Mouse (Mus musculus) midbrain, embryonic 11.5 days (tissue): ENCODE measurements at regions not wholly inside any gene's neighbourhood (a gene's known extent, or its start where the extent isn't known, plus 50 kb on each side); places are given as distances from the start of the nearest gene placed in this dataset.
A peak's percentile ranks its signal among the peaks of the same experiment; 100 is the strongest.

Experiments used
- ATAC-seq: fragments of 200-750 bp; cut with Nextera tagmentation; 2 replicates; pipeline ENCODE4 v1.8.0; 2017; ENCODE audit warnings: moderate TSS enrichment, moderate library complexity; ENCODE audit not compliant: low FRiP score
- DNase-seq: peaks from one replicate; pipeline ENCODE4 v3.0.0; 2015; ENCODE audit warnings: low spot score; ENCODE audit errors: missing footprints
- H3K27ac ChIP-seq: fragments of 300-500 bp; sonication (generic); 2 replicates; pipeline ENCODE4 v1.5.1; 2014; ENCODE audit warnings: low read depth, low read length
- H3K27me3 ChIP-seq: fragments of 300-500 bp; sonication (generic); 2 replicates; pipeline ENCODE4 v1.6.1; 2014; ENCODE audit warnings: mild to moderate bottlenecking, low read length, moderate library complexity, mixed read lengths; ENCODE audit not compliant: control insufficient read depth, insufficient read depth
- H3K36me3 ChIP-seq: fragments of 300-500 bp; sonication (generic); 2 replicates; pipeline ENCODE4 v1.6.1; 2014; ENCODE audit warnings: mild to moderate bottlenecking, low read length, moderate library complexity, mixed read lengths; ENCODE audit not compliant: control insufficient read depth, insufficient read depth
- H3K4me1 ChIP-seq: fragments of 300-500 bp; sonication (generic); 2 replicates; pipeline ENCODE4 v1.6.1; 2014; ENCODE audit warnings: low read length; ENCODE audit not compliant: control insufficient read depth, insufficient read depth
- H3K4me2 ChIP-seq: fragments of 300-500 bp; sonication (generic); 2 replicates; pipeline ENCODE4 v1.6.1; 2014; ENCODE audit warnings: mild to moderate bottlenecking, moderate library complexity
- H3K4me3 ChIP-seq: fragments of 300-500 bp; sonication (generic); 2 replicates; pipeline ENCODE4 v1.5.1; 2014; ENCODE audit warnings: low read depth, low read length
- H3K9ac ChIP-seq: fragments of 300-500 bp; sonication (generic); 2 replicates; pipeline ENCODE4 v1.6.1; 2014; ENCODE audit warnings: low read length
- H3K9me3 ChIP-seq: fragments of 300-500 bp; sonication (generic); 2 replicates; pipeline ENCODE4 v1.6.1; 2016; ENCODE audit warnings: low read length; ENCODE audit not compliant: control insufficient read depth
- WGBS: fragments of 180-500 bp; shearing (Covaris S2); extraction: QIAGEN DNeasy Blood & Tissue Kit; methylation state at CpG from one replicate; pipeline ENCODE4 v1.1.7; 2014; 5-methylcytosine and 5-hydroxymethylcytosine counted together

DNA sequence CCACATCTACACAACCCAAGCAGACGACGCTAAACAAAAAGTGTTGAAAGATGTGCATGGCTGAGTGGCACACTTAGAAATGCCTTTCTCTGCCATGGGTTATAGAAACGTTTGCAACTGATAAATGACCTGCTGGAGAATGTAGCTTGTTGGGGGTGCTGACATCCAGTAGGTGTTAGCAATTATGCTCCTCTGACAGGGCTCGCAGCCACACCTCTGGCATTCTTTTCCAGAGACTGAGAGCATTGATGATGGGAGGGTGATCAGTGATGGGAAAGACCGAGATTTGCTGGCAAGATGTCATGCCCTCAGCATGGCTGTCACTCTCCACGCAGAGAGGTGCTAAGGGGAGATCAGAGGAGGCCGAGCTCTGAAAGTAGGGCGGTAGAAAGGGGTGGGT, 435.3 kb downstream of the Ttll7 start:
- H3K9me3 ChIP-seq = no peaks in the 10 kb centered on the region
- no peak overlapping the region for H3K9ac ChIP-seq
- H3K27ac ChIP-seq = no peak overlapping the region
- WGBS = 83% methylated on average over 8 of the region's 8 CpGs
- no peak for ATAC-seq
- no peak overlapping the region for H3K4me2 ChIP-seq
- DNase-seq = no peak
- H3K4me3 ChIP-seq = no peak overlapping the region
- no peaks in the 10 kb centered on the region for H3K27me3 ChIP-seq
- no peaks in the 10 kb centered on the region for H3K4me1 ChIP-seq
- H3K36me3 ChIP-seq = no peaks in the 10 kb centered on the region

DNA sequence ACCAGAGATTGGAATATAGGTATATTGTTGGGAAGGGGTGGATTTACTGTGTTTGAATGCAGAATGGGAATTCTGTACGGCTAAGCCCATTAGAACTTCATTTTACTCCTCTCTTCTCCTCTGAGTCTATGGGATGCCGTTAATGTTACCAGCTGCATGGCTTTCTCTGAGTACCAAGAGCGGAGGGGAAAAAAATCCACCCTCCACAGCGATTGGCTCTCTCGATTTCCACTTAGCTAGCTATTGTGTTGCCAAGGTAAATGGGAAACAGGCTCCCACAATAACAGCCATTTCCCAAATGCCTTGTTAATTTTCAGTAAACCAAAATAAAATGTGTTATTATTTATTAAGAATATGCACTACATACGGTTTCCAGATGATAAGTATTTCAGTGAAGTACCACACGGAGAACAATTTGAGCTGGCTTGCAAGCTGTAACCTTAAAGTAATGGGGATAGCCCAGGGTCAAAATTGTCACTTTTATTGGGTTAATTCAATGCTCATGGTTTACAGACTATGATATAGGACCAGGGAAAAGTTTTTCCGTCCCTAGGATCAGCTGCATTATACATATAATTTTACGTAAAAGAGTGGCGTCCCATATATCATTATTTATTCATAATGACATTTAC, 439.6 kb downstream of the Ttll7 start:
- no peak overlapping the region for H3K27ac ChIP-seq
- H3K4me2 ChIP-seq = no peak overlapping the region
- no peak overlapping the region for H3K4me3 ChIP-seq
- H3K4me1 ChIP-seq = no peaks in the 10 kb centered on the region
- H3K36me3 ChIP-seq = no peaks in the 10 kb centered on the region
- no peak for ATAC-seq
- no peaks in the 10 kb centered on the region for H3K9me3 ChIP-seq
- H3K27me3 ChIP-seq = no peaks in the 10 kb centered on the region
- no peak for DNase-seq
- no peak overlapping the region for H3K9ac ChIP-seq
- 88% methylated on average over 10 of the region's 10 CpGs for WGBS

DNA sequence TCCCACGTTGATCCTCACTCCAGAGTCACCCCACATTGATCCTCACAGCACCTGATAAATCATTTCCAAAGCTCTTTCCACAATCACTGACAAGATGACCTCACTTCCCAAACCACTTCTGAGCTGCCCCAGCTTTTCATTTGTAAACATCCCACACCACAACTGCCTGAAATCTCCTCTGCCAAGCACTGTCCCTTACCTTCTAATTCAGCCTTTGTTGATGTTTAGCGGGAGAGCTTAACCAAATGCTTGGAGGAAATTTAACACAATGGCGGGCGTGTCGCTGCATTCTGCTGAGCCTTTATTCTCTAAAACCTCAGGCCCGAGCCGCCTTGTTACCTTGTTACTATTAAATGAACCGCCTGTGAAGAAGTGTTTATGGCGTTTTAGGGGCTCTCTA, 445.9 kb downstream of the Ttll7 start:
- WGBS = 10% methylated on average over 9 of the region's 9 CpGs
- ATAC-seq = no peak
- Histone ChIP-seq H3K36me3 (no peaks in the 10 kb centered on the region), H3K27me3 (no peaks in the 10 kb centered on the region), H3K9ac (no peak overlapping the region), H3K4me2 (no peak overlapping the region), H3K9me3 (no peaks in the 10 kb centered on the region), H3K27ac (no peak overlapping the region), H3K4me1 (peaks cover 3% of the 10 kb centered on the region), H3K4me3 (no peak overlapping the region)
- no peak for DNase-seq

DNA sequence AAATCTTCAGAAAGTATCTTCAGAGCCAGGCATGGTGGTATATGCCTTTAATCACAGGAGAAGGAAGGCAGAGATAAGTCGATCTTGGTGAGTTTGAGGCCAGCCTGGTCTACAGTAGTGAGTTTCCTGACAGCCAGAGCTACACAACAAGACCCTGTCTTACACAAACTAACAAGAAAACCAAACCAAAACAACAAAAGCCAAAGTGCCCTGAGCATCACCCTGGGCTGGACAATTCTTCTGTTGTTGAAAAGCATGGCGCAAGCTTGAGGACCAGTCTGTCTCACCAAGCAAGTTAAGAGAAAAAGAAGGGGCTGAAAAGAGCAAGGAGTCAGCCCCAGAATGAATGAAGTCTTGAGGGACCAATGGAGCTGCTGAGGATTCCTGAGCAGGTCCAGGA, 473.4 kb downstream of the Ttll7 start:
- WGBS = 85% methylated on average over 2 of the region's 2 CpGs

DNA sequence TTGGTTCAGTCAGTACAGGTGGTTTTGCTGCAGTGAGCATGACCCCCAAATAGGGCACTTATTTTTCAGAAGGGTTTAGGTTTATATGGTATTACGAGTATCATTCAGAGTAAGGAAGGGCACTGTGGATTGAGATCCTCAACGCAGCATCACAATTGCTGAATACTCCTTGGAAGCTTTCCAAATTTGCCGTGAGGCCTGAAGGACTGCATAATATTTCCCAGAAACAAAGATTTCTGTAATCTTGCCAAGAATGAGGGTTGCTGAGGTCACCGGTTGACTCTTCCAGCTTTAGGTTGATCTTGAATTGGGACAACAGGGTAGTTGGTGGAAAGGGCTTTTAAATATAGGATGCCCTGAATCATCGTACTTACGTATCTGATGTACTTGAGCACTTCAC, 482.1 kb downstream of the Ttll7 start:
- no peaks in the 10 kb centered on the region for H3K9me3 ChIP-seq
- H3K4me1 ChIP-seq = no peaks in the 10 kb centered on the region
- no peak overlapping the region for H3K27ac ChIP-seq
- no peak for ATAC-seq
- H3K4me3 ChIP-seq = no peak overlapping the region
- peak; percentile 59 for DNase-seq
- no peak overlapping the region for H3K4me2 ChIP-seq
- H3K27me3 ChIP-seq = no peaks in the 10 kb centered on the region
- H3K9ac ChIP-seq = no peak overlapping the region
- 93% methylated on average over 6 of the region's 6 CpGs for WGBS
- H3K36me3 ChIP-seq = no peaks in the 10 kb centered on the region

More for the DNA sequence above, 473.4 kb downstream of the Ttll7 start:
- no peak overlapping the region for H3K4me3 ChIP-seq
- H3K9ac ChIP-seq = no peak overlapping the region
- no peak overlapping the region for H3K27ac ChIP-seq
- H3K9me3 ChIP-seq = no peaks in the 10 kb centered on the region
- H3K36me3 ChIP-seq = no peaks in the 10 kb centered on the region
- ATAC-seq (no peak), DNase-seq (peak; percentile 61)
- no peaks in the 10 kb centered on the region for H3K27me3 ChIP-seq
- H3K4me1 ChIP-seq = no peaks in the 10 kb centered on the region
- no peak overlapping the region for H3K4me2 ChIP-seq

DNA sequence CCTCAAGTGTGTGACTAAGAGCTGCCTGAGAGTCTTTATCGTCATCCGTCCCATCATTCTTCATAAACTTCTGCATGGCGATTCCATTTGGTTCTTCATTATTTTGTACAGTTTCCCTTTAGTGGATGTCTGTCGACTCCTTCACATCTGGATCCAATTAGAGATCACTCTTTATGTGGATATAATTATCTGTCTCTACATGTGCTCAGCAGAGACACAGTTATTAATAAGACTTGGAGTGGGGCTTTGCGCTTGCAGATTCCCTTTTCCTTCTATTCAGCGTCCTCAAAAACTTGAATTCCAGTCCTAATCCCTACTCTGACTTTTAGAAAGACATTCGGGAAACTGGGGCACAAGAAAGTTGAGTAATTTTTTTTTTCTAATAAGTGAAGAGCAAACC, 483.1 kb downstream of the Ttll7 start:
- 69% methylated on average over 7 of the region's 7 CpGs for WGBS

DNA sequence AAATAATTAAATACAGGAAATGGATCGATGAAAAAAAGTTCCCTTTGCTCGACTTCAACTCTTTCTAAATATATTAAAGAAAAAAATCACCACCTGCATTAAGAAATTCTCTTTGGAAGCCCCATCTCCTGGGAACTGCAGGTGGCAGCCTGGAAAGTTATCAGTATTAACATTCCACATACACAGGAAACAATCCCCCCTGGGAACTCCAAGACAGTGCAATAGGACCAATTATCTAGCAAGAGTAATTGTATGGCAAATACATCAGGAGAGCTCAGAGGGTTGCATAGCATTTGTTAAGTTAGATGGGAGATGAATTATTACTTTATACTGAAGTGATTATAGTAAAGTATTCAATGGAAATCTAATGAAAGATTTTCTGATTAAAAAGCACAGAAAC, 487.3 kb downstream of the Ttll7 start:
- no peak overlapping the region for H3K9ac ChIP-seq
- no peak overlapping the region for H3K4me3 ChIP-seq
- H3K36me3 ChIP-seq = no peaks in the 10 kb centered on the region
- no peaks in the 10 kb centered on the region for H3K27me3 ChIP-seq
- no peak for ATAC-seq
- DNase-seq = no peak
- H3K27ac ChIP-seq = no peak overlapping the region
- 81% methylated on average over 2 of the region's 2 CpGs for WGBS
- H3K4me1 ChIP-seq = no peaks in the 10 kb centered on the region
- H3K4me2 ChIP-seq = no peak overlapping the region
- no peaks in the 10 kb centered on the region for H3K9me3 ChIP-seq

More for the DNA sequence above, 483.1 kb downstream of the Ttll7 start:
- Histone ChIP-seq H3K27me3 (no peaks in the 10 kb centered on the region), H3K4me1 (no peaks in the 10 kb centered on the region), H3K4me2 (no peak overlapping the region), H3K9me3 (no peaks in the 10 kb centered on the region), H3K4me3 (no peak overlapping the region), H3K27ac (no peak overlapping the region), H3K9ac (no peak overlapping the region), H3K36me3 (no peaks in the 10 kb centered on the region)
- DNase-seq = peak; percentile 57
- ATAC-seq = no peak

DNA sequence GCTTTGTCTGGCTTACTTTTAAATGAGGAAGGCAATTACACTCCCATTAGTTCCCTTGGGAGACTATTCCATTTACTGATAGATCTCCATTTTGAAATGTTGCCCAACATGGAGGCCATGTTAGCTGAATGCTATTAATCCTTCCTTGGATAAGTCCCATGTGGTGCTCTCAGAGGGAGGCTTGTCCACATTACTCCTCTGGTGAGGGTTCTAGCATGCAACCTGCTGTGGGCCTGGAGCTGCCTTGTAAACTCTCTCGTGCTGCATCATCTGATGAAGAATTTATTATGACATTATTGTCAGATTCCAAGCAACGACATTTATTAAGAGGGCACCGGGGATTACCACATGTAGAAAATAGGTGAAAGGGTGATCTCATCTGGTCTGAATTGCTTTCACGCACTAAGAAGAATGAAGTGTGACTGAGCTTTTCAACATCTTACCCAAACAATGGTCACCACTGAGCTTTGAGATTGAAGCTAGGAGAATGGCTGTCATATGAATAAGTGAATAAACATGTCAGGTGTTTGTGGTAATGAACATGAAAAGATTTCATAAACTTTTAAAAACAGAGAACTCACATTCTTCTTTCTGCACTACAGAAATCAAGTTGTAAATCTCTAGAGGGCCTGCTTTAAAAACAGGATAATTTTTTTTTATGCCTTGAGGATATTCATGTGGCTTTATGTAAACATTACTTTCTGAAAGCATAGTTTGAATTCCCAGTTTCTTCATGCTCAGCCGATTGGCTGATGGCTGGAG, 495.3 kb downstream of the Ttll7 start:
- Histone ChIP-seq H3K27ac (no peak overlapping the region), H3K36me3 (no peaks in the 10 kb centered on the region), H3K4me1 (no peaks in the 10 kb centered on the region), H3K9me3 (no peaks in the 10 kb centered on the region), H3K4me3 (no peak overlapping the region), H3K4me2 (no peak overlapping the region), H3K9ac (no peak overlapping the region), H3K27me3 (no peaks in the 10 kb centered on the region)
- ATAC-seq (no peak), DNase-seq (peak; percentile 70)
- 41% methylated on average over 5 of the region's 5 CpGs for WGBS

DNA sequence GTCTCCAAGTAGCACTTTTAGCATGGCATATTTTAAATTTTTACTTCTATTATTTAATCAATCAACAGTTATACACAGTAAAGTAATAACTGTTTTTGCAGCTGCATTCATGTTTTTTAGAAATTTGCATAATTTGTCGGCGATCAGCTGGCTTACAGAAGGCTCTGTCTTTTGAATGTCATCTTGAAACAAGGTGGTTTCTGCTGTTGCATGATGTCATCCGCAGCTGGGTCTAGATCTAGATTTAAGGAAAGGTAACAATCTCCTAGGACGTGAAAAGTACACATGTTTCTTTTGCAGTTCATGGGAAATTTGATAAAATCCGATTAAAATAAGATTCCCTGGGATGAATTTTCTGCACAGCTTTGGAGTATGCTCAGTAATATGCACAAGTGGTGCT, 534.9 kb downstream of the Ttll7 start:
- no peak for DNase-seq
- ATAC-seq = no peak
- no peaks in the 10 kb centered on the region for H3K36me3 ChIP-seq
- no peak overlapping the region for H3K9ac ChIP-seq
- H3K9me3 ChIP-seq = no peaks in the 10 kb centered on the region
- no peaks in the 10 kb centered on the region for H3K27me3 ChIP-seq
- H3K4me2 ChIP-seq = no peak overlapping the region
- 87% methylated on average over 5 of the region's 5 CpGs for WGBS
- no peak overlapping the region for H3K4me3 ChIP-seq
- H3K27ac ChIP-seq = no peak overlapping the region
- H3K4me1 ChIP-seq = no peaks in the 10 kb centered on the region
